Mouse (Mus musculus): ENCODE data around the gene Mpz. TPM values are rescaled to one million over a fixed set of nuclear protein-coding genes. Genes with fewer than 3 reads are reported as not detected.

Mpz gene
- total RNA-seq, 2 experiments from 2014 or later = not detected

Other genes with a start within 250 kb of the Mpz start
- not detected in 2 replicates for gene Fcrlb, start 237.8 kb upstream of the Mpz start, total RNA-seq (2015)
- not detected in 2 replicates for gene Fcrlb, start 237.8 kb upstream of the Mpz start, total RNA-seq (2017)
- gene Fcrla, start 223.1 kb upstream of the Mpz start, total RNA-seq (2015) = not detected in 2 replicates
- gene Fcrla, start 223.1 kb upstream of the Mpz start, total RNA-seq (2017) = not detected in 2 replicates
- gene Fcgr2b, start 174.2 kb upstream of the Mpz start, total RNA-seq (2015) = 142 and 144 TPM in 2 replicates
- gene Fcgr2b, start 174.2 kb upstream of the Mpz start, total RNA-seq (2017) = 99.9 and 118 TPM in 2 replicates
- gene Fcgr4, start 131.8 kb upstream of the Mpz start, total RNA-seq (2015) = 5.4 and 10.5 TPM in 2 replicates
- 7.7 and 8.0 TPM in 2 replicates for gene Fcgr4, start 131.8 kb upstream of the Mpz start, total RNA-seq (2017)
- 384 and 416 TPM in 2 replicates for gene Fcgr3, start 85.8 kb upstream of the Mpz start, total RNA-seq (2015)
- gene Fcgr3, start 85.8 kb upstream of the Mpz start, total RNA-seq (2017) = 406 and 474 TPM in 2 replicates
- 2.0 and 4.2 TPM in 2 replicates for gene Cfap126, start 36.8 kb upstream of the Mpz start, total RNA-seq (2015)
- 1.0 and 4.8 TPM in 2 replicates for gene Cfap126, start 36.8 kb upstream of the Mpz start, total RNA-seq (2017)
- 154 and 160 TPM in 2 replicates for gene Sdhc, start 108 bp upstream of the Mpz start, total RNA-seq (2015)
- 63.2 and 69.4 TPM in 2 replicates for gene Sdhc, start 108 bp upstream of the Mpz start, total RNA-seq (2017)
- 12.8 and 14.4 TPM in 2 replicates for gene Pcp4l1, start 45.6 kb downstream of the Mpz start, total RNA-seq (2015)
- gene Pcp4l1, start 45.6 kb downstream of the Mpz start, total RNA-seq (2017) = 7.1 and 8.5 TPM in 2 replicates
- gene Nr1i3, start 63.3 kb downstream of the Mpz start, total RNA-seq (2015) = not detected in 2 replicates
- gene Nr1i3, start 63.3 kb downstream of the Mpz start, total RNA-seq (2017) = 0.12 and 0.17 TPM in 2 replicates
- gene Tomm40l, start 71.8 kb downstream of the Mpz start, total RNA-seq (2015) = 13.0 and 15.4 TPM in 2 replicates
- gene Tomm40l, start 71.8 kb downstream of the Mpz start, total RNA-seq (2017) = 18.2 and 25.7 TPM in 2 replicates
- gene Apoa2, start 74.3 kb downstream of the Mpz start, total RNA-seq (2015) = 0.94 and 2.3 TPM in 2 replicates
- not detected in 2 replicates for gene Apoa2, start 74.3 kb downstream of the Mpz start, total RNA-seq (2017)
- gene Fcer1g, start 83.7 kb downstream of the Mpz start, total RNA-seq (2015) = 293 and 379 TPM in 2 replicates
- gene Fcer1g, start 83.7 kb downstream of the Mpz start, total RNA-seq (2017) = 101 and 178 TPM in 2 replicates
- not detected in 2 replicates for gene Adamts4, start 99.7 kb downstream of the Mpz start, total RNA-seq (2015)
- gene Adamts4, start 99.7 kb downstream of the Mpz start, total RNA-seq (2017) = not detected in 2 replicates
- 255 and 280 TPM in 2 replicates for gene Ndufs2, start 100.7 kb downstream of the Mpz start, total RNA-seq (2015)
- gene Ndufs2, start 100.7 kb downstream of the Mpz start, total RNA-seq (2017) = 323 and 395 TPM in 2 replicates
- 14.7 and 16.1 TPM in 2 replicates for gene B4galt3, start 119.6 kb downstream of the Mpz start, total RNA-seq (2015)
- gene B4galt3, start 119.6 kb downstream of the Mpz start, total RNA-seq (2017) = 18.0 and 22.6 TPM in 2 replicates
- gene Ppox, start 130.5 kb downstream of the Mpz start, total RNA-seq (2015) = 18.0 and 20.2 TPM in 2 replicates
- gene Ppox, start 130.5 kb downstream of the Mpz start, total RNA-seq (2017) = 10.3 and 15.0 TPM in 2 replicates
- gene Usp21, start 137.3 kb downstream of the Mpz start, total RNA-seq (2015) = 36.0 and 38.2 TPM in 2 replicates
- 18.7 and 24.5 TPM in 2 replicates for gene Usp21, start 137.3 kb downstream of the Mpz start, total RNA-seq (2017)
- gene Ufc1, start 144.3 kb downstream of the Mpz start, total RNA-seq (2015) = 127 and 149 TPM in 2 replicates
- 93.2 and 115 TPM in 2 replicates for gene Ufc1, start 144.3 kb downstream of the Mpz start, total RNA-seq (2017)
- gene Dedd, start 178.4 kb downstream of the Mpz start, total RNA-seq (2015) = 24.6 and 25.4 TPM in 2 replicates
- gene Dedd, start 178.4 kb downstream of the Mpz start, total RNA-seq (2017) = 11.6 and 18.6 TPM in 2 replicates
- gene Nit1, start 194.9 kb downstream of the Mpz start, total RNA-seq (2015) = 7.6 and 9.8 TPM in 2 replicates
- 31.7 and 34.1 TPM in 2 replicates for gene Nit1, start 194.9 kb downstream of the Mpz start, total RNA-seq (2017)
- gene Pfdn2, start 195.0 kb downstream of the Mpz start, total RNA-seq (2015) = 50.2 and 52.3 TPM in 2 replicates
- gene Pfdn2, start 195.0 kb downstream of the Mpz start, total RNA-seq (2017) = 35.5 and 52.3 TPM in 2 replicates
- gene Klhdc9, start 210.1 kb downstream of the Mpz start, total RNA-seq (2015) = 0.96 TPM in 1 of 2 replicates, not detected in the other
- gene Klhdc9, start 210.1 kb downstream of the Mpz start, total RNA-seq (2017) = 0.33 and 0.71 TPM in 2 replicates
- 0.15 and 0.49 TPM in 2 replicates for gene Nectin4, start 219.4 kb downstream of the Mpz start, total RNA-seq (2015)
- 0.37 and 0.84 TPM in 2 replicates for gene Nectin4, start 219.4 kb downstream of the Mpz start, total RNA-seq (2017)
- gene Arhgap30, start 238.2 kb downstream of the Mpz start, total RNA-seq (2015) = 30.2 and 31.7 TPM in 2 replicates
- gene Arhgap30, start 238.2 kb downstream of the Mpz start, total RNA-seq (2017) = 68.0 and 70.5 TPM in 2 replicates

Measured in megakaryocyte progenitor cell, adult 5-6 weeks (primary cell).